ENCODE assay signal across 26 mouse cellular contexts in the genomic region with DNA sequence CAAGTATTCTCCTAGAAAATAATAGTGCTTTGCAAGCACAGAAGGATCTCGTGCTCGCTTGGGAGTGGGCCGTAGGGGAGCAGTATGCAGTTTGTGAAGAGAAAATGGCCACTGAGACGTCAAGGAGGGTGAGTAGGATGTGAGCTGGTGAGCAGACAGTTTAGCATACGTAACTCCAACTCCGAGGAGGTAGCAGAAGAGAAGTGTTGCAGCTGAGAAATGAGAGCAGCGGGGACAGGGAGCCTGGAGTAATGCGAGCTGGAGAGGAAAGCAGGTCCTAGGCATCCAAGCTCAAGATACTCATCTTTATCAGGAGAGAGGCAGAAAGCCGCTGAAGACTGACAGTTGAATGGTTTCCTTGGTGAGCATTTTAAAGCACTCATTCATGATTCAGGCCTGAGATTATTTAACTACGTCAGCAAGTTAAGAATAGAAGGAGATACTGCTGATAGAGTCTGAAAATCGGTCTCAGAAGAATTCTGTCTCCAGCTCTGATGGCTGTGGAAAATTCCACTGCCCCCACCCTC.
DNase-seq lines count a peak whose midpoint lies in the region; ATAC-seq and TF ChIP-seq lines count a peak whose summit lies in the region.
"Had no signal": no experiment of that assay in that cellular context is flagged by ENCODE, and none has a peak within 500 bp of the region (broad histone marks: within the 10 kb centered on the region; RNA-seq: fewer than 3 reads in every experiment).

No protein-coding gene starts in this region.

- TF ChIP-seq EP300 in lung, postnatal 0 days (IDR thresholded peaks at IDR 0.05): no peak

- DNase-seq in frontal cortex, postnatal 10 days (ENCODE audit: low spot score in 2 of 2): no peak
- peak; percentile 5 for DNase-seq in left cerebral cortex, adult 11 months (ENCODE audit: low spot score)
- DNase-seq in left cerebral cortex, postnatal 4 days: no peak
- DNase-seq in brain, adult 2 months (ENCODE audit: low read depth, low spot score): peak; percentile 66
- DNase-seq in left cerebral cortex, adult 18-20 months (ENCODE audit: low spot score in 2 of 2): peak; percentile 9 to 17
- DNase-seq in lung, postnatal 0 days (ENCODE audit: low spot score): no peak
- no peak for DNase-seq in thymus, adult 2 months
- DNase-seq: adrenal gland, adult 8-10 months; cerebellum, adult 2 months; cerebellum, postnatal 25 days; gastrocnemius, postnatal 25 days; kidney, adult 9 months; kidney, postnatal 14 days; liver, postnatal 0 days; lung, postnatal 10 days; spleen, adult 18-20 months; thymus, postnatal 14 days had no signal

- intact Hi-C loops in left cerebral cortex, postnatal 4 days (cut with DNase I): no loop called here

- H3K4me3 ChIP-seq in lung, postnatal 0 days (ENCODE audit: low read depth, low read length): no peak overlapping the region
- no peak overlapping the region for H3K4me3 ChIP-seq in thymus, adult 2 months (ENCODE audit: control insufficient read depth, insufficient read depth, low read length)
- H3K4me3 ChIP-seq: embryonic facial prominence, embryonic 12.5 days; heart, embryonic 15.5 days; limb, embryonic 12.5 days; midbrain, embryonic 12.5 days had no signal

- H3K27ac ChIP-seq in lung, postnatal 0 days (ENCODE audit: low read length): no peak overlapping the region
- no peak overlapping the region for H3K27ac ChIP-seq in thymus, adult 2 months (ENCODE audit: control insufficient read depth, insufficient read depth, low read length)
- H3K27ac ChIP-seq: embryonic facial prominence, embryonic 12.5 days; heart, embryonic 15.5 days; limb, embryonic 12.5 days; midbrain, embryonic 12.5 days had no signal

- peak; percentile 92 for ATAC-seq in frontal cortex, adult (ENCODE audit: low TSS enrichment)
- no peak for ATAC-seq in lung, postnatal 0 days
- ATAC-seq: activated CD4-positive, CD25-positive, alpha-beta regulatory T cell, adult 4 months; hindbrain, embryonic 16.5 days; intestine, embryonic 16.5 days; liver, postnatal 0 days had no signal

- no peak overlapping the region for H3K4me2 ChIP-seq in lung, postnatal 0 days (replicated peaks; ENCODE audit: low read depth, low read length)
- H3K4me2 ChIP-seq: embryonic facial prominence, embryonic 12.5 days; heart, embryonic 15.5 days; limb, embryonic 12.5 days; liver, embryonic 11.5 days; midbrain, embryonic 12.5 days had no signal

- no peak for TF ChIP-seq POLR2A in thymus, adult 2 months (IDR thresholded peaks at IDR 0.05; ENCODE audit: control insufficient read depth, extremely low read depth, insufficient read depth, low read length, poor library complexity)

- no peaks in the 10 kb centered on the region for H3K36me3 ChIP-seq in lung, postnatal 0 days (ENCODE audit: insufficient read depth, low read length)
- no peaks in the 10 kb centered on the region for H3K36me3 ChIP-seq in thymus, adult 2 months (ENCODE audit: control insufficient read depth, insufficient read depth, low read length)
- H3K36me3 ChIP-seq: embryonic facial prominence, embryonic 12.5 days; heart, embryonic 15.5 days; limb, embryonic 12.5 days; midbrain, embryonic 12.5 days had no signal

- WGBS in lung, postnatal 0 days: 57% methylated on average over 11 of the region's 11 CpGs
- WGBS in thymus, adult 2 months: 93% methylated on average over 11 of the region's 11 CpGs

- no peaks in the 10 kb centered on the region for H3K9me3 ChIP-seq in lung, postnatal 0 days (ENCODE audit: low read length)
- H3K9me3 ChIP-seq: embryonic facial prominence, embryonic 12.5 days; heart, embryonic 15.5 days; limb, embryonic 12.5 days; midbrain, embryonic 12.5 days had no signal

- no peaks in the 10 kb centered on the region for H3K4me1 ChIP-seq in lung, postnatal 0 days (ENCODE audit: insufficient read depth, low read depth, low read length)
- H3K4me1 ChIP-seq in thymus, adult 2 months (replicated peaks; ENCODE audit: control insufficient read depth, insufficient read depth, low read length): peaks cover 8% of the 10 kb centered on the region
- H3K4me1 ChIP-seq: embryonic facial prominence, embryonic 12.5 days; heart, embryonic 15.5 days; limb, embryonic 12.5 days; midbrain, embryonic 12.5 days had no signal

- TF ChIP-seq CTCF in lung, postnatal 0 days (IDR thresholded peaks at IDR 0.05): no peak
- no peak for TF ChIP-seq CTCF in thymus, adult 2 months (IDR thresholded peaks at IDR 0.05; ENCODE audit: borderline replicate concordance, control insufficient read depth, extremely low read depth, insufficient read depth, low read length, poor library complexity)

- H3K27me3 ChIP-seq in lung, postnatal 0 days (replicated peaks; ENCODE audit: insufficient read depth, low read length): 0 out of 2 replicates have a peak, but pooled peaks cover 5% of the 10 kb centered on the region
- H3K27me3 ChIP-seq in thymus, adult 2 months (ENCODE audit: control insufficient read depth, insufficient read depth, low read length): no peaks in the 10 kb centered on the region
- H3K27me3 ChIP-seq: embryonic facial prominence, embryonic 12.5 days; heart, embryonic 15.5 days; limb, embryonic 12.5 days; midbrain, embryonic 12.5 days had no signal

- no peak overlapping the region for H3K9ac ChIP-seq in lung, postnatal 0 days (replicated peaks; ENCODE audit: low read depth)
- H3K9ac ChIP-seq: embryonic facial prominence, embryonic 12.5 days; heart, embryonic 15.5 days; limb, embryonic 12.5 days; liver, postnatal 0 days; midbrain, embryonic 12.5 days had no signal

Comparison
In these comparisons a context has a peak if more than half of its experiments do, and no peak if none do; other contexts are left out.
1. DNase-seq: peak in left cerebral cortex, adult 11 months (single experiment), brain, adult 2 months (single experiment) and left cerebral cortex, adult 18-20 months (2 of 2); none in frontal cortex, postnatal 10 days (0 of 2), left cerebral cortex, postnatal 4 days (single experiment), lung, postnatal 0 days (single experiment) and thymus, adult 2 months (single experiment).